In the genomic region with DNA sequence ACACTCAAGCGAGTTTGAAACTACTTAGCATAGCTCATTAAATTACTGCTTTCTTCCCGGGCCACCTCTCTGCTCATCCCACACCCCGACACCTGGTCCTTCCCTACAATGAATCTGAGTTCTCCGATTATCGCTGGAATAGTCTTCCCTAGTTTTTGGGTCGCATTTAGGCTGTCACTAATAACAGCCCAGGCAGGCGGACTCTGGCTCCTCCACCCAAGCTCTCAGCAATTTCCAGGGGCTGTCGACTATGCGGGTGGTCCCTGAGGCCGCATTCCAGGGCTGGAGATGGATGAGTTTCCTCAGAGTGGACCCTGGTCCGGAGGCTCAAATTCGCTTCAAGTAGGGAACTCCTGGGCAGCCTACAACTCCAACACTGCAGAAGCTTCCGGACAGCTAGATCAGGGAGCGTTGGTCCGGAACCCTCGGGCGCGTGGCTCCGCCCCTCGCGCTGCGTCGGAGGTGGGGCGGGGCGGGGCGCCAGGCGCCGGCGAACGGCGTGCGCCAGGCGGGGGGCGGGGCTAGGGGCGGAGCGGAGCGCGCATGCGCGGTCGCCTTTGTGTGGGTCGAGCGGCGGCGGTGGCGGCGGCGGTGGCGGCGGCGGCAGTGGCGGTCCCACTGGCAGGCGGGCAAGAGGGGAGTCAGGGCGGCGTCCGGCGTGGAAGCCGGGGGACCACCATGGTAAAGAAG, we compare ENCODE assay signal across 8 mouse cellular contexts. TPM values are rescaled to one million over a fixed set of nuclear protein-coding genes. Genes with fewer than 3 reads are reported as not detected.
DNase-seq lines count a peak whose midpoint lies in the region; ATAC-seq and TF ChIP-seq lines count a peak whose summit lies in the region.

A gene (plus strand): TSS at position 544 of the 690 bp plus-strand sequence.

- peak; percentile 90 for TF ChIP-seq POLR2A in olfactory bulb, adult 2 months (IDR thresholded peaks at IDR 0.05; ENCODE audit: insufficient read depth, low read depth, low read length)
- peak; percentile 97 for TF ChIP-seq POLR2A in thymus, adult 2 months (IDR thresholded peaks at IDR 0.05; ENCODE audit: control insufficient read depth, extremely low read depth, insufficient read depth, low read length, poor library complexity)

- intact Hi-C loops in heart, postnatal 36 days (cut with DNase I), result no loop called here

- H3K9me3 ChIP-seq in forebrain, embryonic 15.5 days, result no peaks in the 10 kb centered on the region
- no peaks in the 10 kb centered on the region for H3K9me3 ChIP-seq in lung, embryonic 14.5 days (ENCODE audit: low read depth, low read length)

- peak; percentile 87 for DNase-seq in ES-CJ7 (ENCODE audit: low read depth, low spot score)
- peak; percentile 93 for DNase-seq in cerebellum, adult 11 months
- peak; percentile 97 to 98 for DNase-seq in heart, postnatal 36 days
- DNase-seq in layer of hippocampus, adult 2 months (ENCODE audit: low spot score in 2 of 2), result peak; percentile 87 to 96
- DNase-seq in lung, embryonic 14.5 days, result peak; percentile 96
- DNase-seq in thymus, adult 2 months, result peak; percentile 96

- peak within 1 kb of the TSS; percentile 84 for H3K4me2 ChIP-seq in forebrain, embryonic 15.5 days (replicated peaks)
- peak within 1 kb of the TSS; percentile 82 for H3K4me2 ChIP-seq in lung, embryonic 14.5 days

- 0 out of 2 replicates have a peak, but pooled peaks cover under 1% of the 10 kb centered on the region for H3K36me3 ChIP-seq in forebrain, embryonic 15.5 days
- H3K36me3 ChIP-seq in lung, embryonic 14.5 days (ENCODE audit: insufficient read depth), result peaks cover 7% of the 10 kb centered on the region; the same call in 1 of the 2 replicates
- no peaks in the 10 kb centered on the region; the same call in 1 of the 2 replicates for H3K36me3 ChIP-seq in thymus, adult 2 months (ENCODE audit: control insufficient read depth, insufficient read depth, low read length)

- peak within 1 kb of the TSS; percentile 87 for H3K4me3 ChIP-seq in forebrain, embryonic 15.5 days
- peak within 1 kb of the TSS; percentile 88 for H3K4me3 ChIP-seq in layer of hippocampus, adult 2 months
- peak within 1 kb of the TSS; percentile 97 for H3K4me3 ChIP-seq in lung, embryonic 14.5 days (ENCODE audit: low read depth, low read length)
- H3K4me3 ChIP-seq in olfactory bulb, adult 2 months (ENCODE audit: insufficient read depth, low read depth, low read length), result peak within 1 kb of the TSS; percentile 82
- peak within 1 kb of the TSS; percentile 75 for H3K4me3 ChIP-seq in thymus, adult 2 months (ENCODE audit: control insufficient read depth, insufficient read depth, low read length)

- H3K27ac ChIP-seq in forebrain, embryonic 15.5 days (replicated peaks), result peak within 1 kb of the TSS; percentile 77
- peak within 1 kb of the TSS; percentile 92 for H3K27ac ChIP-seq in layer of hippocampus, adult 2 months
- H3K27ac ChIP-seq in lung, embryonic 14.5 days (ENCODE audit: low read depth), result peak within 1 kb of the TSS; percentile 89
- H3K27ac ChIP-seq in olfactory bulb, adult 2 months (ENCODE audit: insufficient read depth, low read depth, low read length), result peak within 1 kb of the TSS; percentile 52
- H3K27ac ChIP-seq in thymus, adult 2 months (ENCODE audit: control insufficient read depth, insufficient read depth, low read length), result peak within 1 kb of the TSS; percentile 72

- H3K9ac ChIP-seq in forebrain, embryonic 15.5 days (replicated peaks), result peak within 1 kb of the TSS; percentile 97
- peak within 1 kb of the TSS; percentile 96 for H3K9ac ChIP-seq in lung, embryonic 14.5 days

- H3K4me1 ChIP-seq in forebrain, embryonic 15.5 days, result peaks cover 30% of the 10 kb centered on the region
- peaks cover 3% of the 10 kb centered on the region for H3K4me1 ChIP-seq in lung, embryonic 14.5 days (ENCODE audit: insufficient read depth)
- H3K4me1 ChIP-seq in olfactory bulb, adult 2 months (ENCODE audit: control insufficient read depth, insufficient read depth, low read length), result no peaks in the 10 kb centered on the region
- peaks cover 3% of the 10 kb centered on the region for H3K4me1 ChIP-seq in thymus, adult 2 months (replicated peaks; ENCODE audit: control insufficient read depth, insufficient read depth, low read length)

- H3K27me3 ChIP-seq in forebrain, embryonic 15.5 days, result no peaks in the 10 kb centered on the region
- H3K27me3 ChIP-seq in lung, embryonic 14.5 days (ENCODE audit: insufficient read depth, low read length), result no peaks in the 10 kb centered on the region
- no peaks in the 10 kb centered on the region for H3K27me3 ChIP-seq in thymus, adult 2 months (ENCODE audit: control insufficient read depth, insufficient read depth, low read length)

- no peak for TF ChIP-seq CTCF in layer of hippocampus, adult 2 months (conservative IDR thresholded peaks at IDR 0.05)
- TF ChIP-seq CTCF in lung, embryonic 14.5 days (IDR thresholded peaks at IDR 0.05; ENCODE audit: low read depth), result no peak
- TF ChIP-seq CTCF in olfactory bulb, adult 2 months (IDR thresholded peaks at IDR 0.05; ENCODE audit: insufficient read depth, low read depth, low read length), result no peak
- TF ChIP-seq CTCF in thymus, adult 2 months (IDR thresholded peaks at IDR 0.05; ENCODE audit: borderline replicate concordance, control insufficient read depth, extremely low read depth, insufficient read depth, low read length, poor library complexity), result no peak

- under 1% methylated on average over 40 of the region's 58 CpGs for WGBS in forebrain, embryonic 15.5 days
- under 1% methylated on average over 56 of the region's 58 CpGs for WGBS in lung, embryonic 14.5 days
- WGBS in olfactory bulb, adult 2 months, result under 1% methylated on average over 57 of the region's 58 CpGs
- WGBS in thymus, adult 2 months, result 1% methylated on average over 57 of the region's 58 CpGs

- peak; percentile 98 for ATAC-seq in forebrain, embryonic 15.5 days (replicated peaks)
- peak; percentile 97 for ATAC-seq in lung, embryonic 14.5 days (ENCODE audit: insufficient read depth)

RNA-seq across cellular contexts. Expression of the gene that starts here (rescaled TPM):
- polyA plus RNA-seq in forebrain, embryonic 15.5 days (2015; fragmentation: Nextera tagmentation; extraction: Ambion mirVana), result 73.7 and 80.4 TPM in 2 replicates
- 10 to 100 TPM; 22.9 to 24.0 TPM for total RNA-seq in heart, postnatal 36 days (2021)
- total RNA-seq in layer of hippocampus, adult 2 months (2021), result 10 to 100 TPM; 60.3 to 62.9 TPM
- 26.2 and 28.0 TPM in 2 replicates for polyA plus RNA-seq in lung, embryonic 14.5 days (2014; fragmentation: Nextera tagmentation; extraction: Ambion mirVana)
- polyA plus RNA-seq in olfactory bulb, adult 2 months (2012; ENCODE audit: insufficient read depth, insufficient read length, low replicate concordance, missing spikeins), result not detected in 2 replicates
- polyA plus RNA-seq in thymus, adult 2 months (2012; rRNA removed), result 17.3 and 21.0 TPM in 2 replicates

Comparison
In these comparisons a context has a peak if more than half of its experiments do, and no peak if none do; other contexts are left out.
1. Peak in every context shown above with its lines: DNase-seq, ATAC-seq, H3K4me3 ChIP-seq and H3K27ac ChIP-seq.